Mouse (Mus musculus) heart, embryonic 12.5 days (tissue): ENCODE measurements around the gene Enpp4. TPM values are rescaled to one million over a fixed set of nuclear protein-coding genes. Genes with fewer than 3 reads are reported as not detected.

Source experiments
- ATAC-seq: fragments of 200-750 bp; cut with Nextera tagmentation; 2 replicates; pipeline ENCODE4 v1.8.0; 2017; ENCODE audit warnings: moderate TSS enrichment, moderate library complexity; ENCODE audit not compliant: insufficient number of reproducible peaks, low FRiP score
- H3K27ac ChIP-seq: fragments of 300-500 bp; sonication (generic); 2 replicates; pipeline ENCODE4 v1.5.1; 2016; ENCODE audit warnings: mild to moderate bottlenecking, moderate library complexity; ENCODE audit not compliant: poor library complexity, severe bottlenecking
- H3K27me3 ChIP-seq: fragments of 300-500 bp; sonication (generic); replicated peaks from 2 replicates; pipeline ENCODE4 v1.6.1; 2016; ENCODE audit warnings: mild to moderate bottlenecking, moderate library complexity
- H3K36me3 ChIP-seq: fragments of 300-500 bp; sonication (generic); 2 replicates; pipeline ENCODE4 v1.6.1; 2016; ENCODE audit warnings: mild to moderate bottlenecking, moderate library complexity
- H3K4me1 ChIP-seq: fragments of 300-500 bp; sonication (generic); replicated peaks from 2 replicates; pipeline ENCODE4 v1.6.1; 2016; ENCODE audit warnings: mild to moderate bottlenecking
- H3K4me2 ChIP-seq: fragments of 300-500 bp; sonication (generic); 2 replicates; pipeline ENCODE4 v1.6.1; 2016; ENCODE audit warnings: mild to moderate bottlenecking, moderate library complexity
- H3K4me3 ChIP-seq: fragments of 300-500 bp; sonication (generic); 2 replicates; pipeline ENCODE4 v1.5.1; 2016; ENCODE audit warnings: mild to moderate bottlenecking
- H3K9ac ChIP-seq: fragments of 300-500 bp; sonication (generic); 2 replicates; pipeline ENCODE4 v1.6.1; 2016; ENCODE audit warnings: mild to moderate bottlenecking, moderate library complexity
- H3K9me3 ChIP-seq: fragments of 300-500 bp; sonication (generic); replicated peaks from 2 replicates; pipeline ENCODE4 v1.6.1; 2016; ENCODE audit warnings: mild to moderate bottlenecking, moderate library complexity
- WGBS: fragments of 180-500 bp; shearing (Covaris S2); methylation state at CpG from one replicate; pipeline ENCODE4 v1.1.7; 2016; 5-methylcytosine and 5-hydroxymethylcytosine counted together
- polyA plus RNA-seq: library from polyadenylated mRNA; unstranded; fragments of >200 nt; fragmentation: Nextera tagmentation; extraction: Ambion mirVana; gene quantifications from 2 replicates; pipeline ENCODE4 v1.2.1, GENCODE M21; 2016

The Enpp4 gene
- polyA plus RNA-seq, 1 experiment from 2014 or later = 8.1 TPM

DNA sequence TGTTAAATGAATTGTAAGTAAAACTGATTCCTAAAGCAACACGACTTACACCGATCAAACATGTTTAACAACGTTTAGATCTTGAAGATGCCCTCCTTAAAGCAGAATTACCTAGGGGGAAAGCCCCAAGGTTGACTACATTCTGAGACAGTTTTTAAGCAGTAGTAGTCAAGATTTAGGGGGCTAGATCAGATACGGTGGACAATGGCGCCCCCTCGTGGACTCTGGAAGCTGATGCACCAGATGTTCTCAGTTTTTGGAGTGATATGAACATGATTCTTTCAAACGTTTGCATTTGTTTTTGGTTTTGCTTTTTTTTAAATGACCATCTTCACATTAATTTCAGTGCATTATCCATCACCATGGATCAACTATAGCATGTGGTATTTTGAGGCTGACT is 24.8 kb upstream of the Enpp4 start:
- no peak for ATAC-seq
- 12% methylated on average over 7 of the region's 7 CpGs for WGBS
- no peak overlapping the region for H3K4me3 ChIP-seq
- H3K9ac ChIP-seq = no peak overlapping the region
- H3K4me2 ChIP-seq = no peak overlapping the region
- no peaks in the 10 kb centered on the region for H3K36me3 ChIP-seq
- no peak overlapping the region for H3K27ac ChIP-seq
- H3K27me3 ChIP-seq = peaks cover 31% of the 10 kb centered on the region
- peaks cover 6% of the 10 kb centered on the region for H3K9me3 ChIP-seq
- H3K4me1 ChIP-seq = peaks cover 9% of the 10 kb centered on the region

DNA sequence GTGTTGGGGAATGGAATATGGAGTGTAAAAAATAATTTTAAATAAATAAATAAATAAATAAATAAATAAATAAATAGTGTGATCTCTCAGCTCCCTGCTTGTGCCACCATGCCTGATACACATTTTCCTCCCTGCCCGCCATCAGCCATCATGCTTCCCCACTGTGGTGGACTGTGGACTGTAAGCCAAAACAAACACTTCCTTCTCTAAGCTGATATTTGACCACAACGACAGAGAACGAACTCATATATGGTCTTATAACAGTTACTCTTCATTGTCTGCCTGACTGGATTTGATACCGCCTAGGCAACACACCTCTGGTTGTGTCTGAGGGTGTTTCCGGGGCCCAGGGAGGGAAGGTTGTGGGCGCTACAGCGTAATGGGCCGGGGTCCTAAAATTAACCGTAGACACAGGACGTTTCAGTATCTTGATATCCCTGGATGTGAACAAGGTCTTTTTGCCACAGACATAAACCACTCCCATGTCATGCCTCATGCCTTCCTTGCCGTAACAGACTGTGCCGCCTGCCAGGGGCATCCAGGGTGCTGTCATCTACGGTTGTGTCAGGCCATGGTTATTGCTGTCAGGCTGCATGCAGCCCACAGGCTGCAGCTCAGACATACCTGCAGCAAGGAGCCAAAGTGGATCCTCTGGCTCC is 23.6 kb upstream of the Enpp4 start:
- no peak overlapping the region for H3K9ac ChIP-seq
- no peak overlapping the region for H3K4me3 ChIP-seq
- H3K9me3 ChIP-seq = peaks cover 6% of the 10 kb centered on the region
- 73% methylated on average over 13 of the region's 13 CpGs for WGBS
- H3K4me1 ChIP-seq = 0 out of 2 replicates have a peak, but pooled peaks cover 5% of the 10 kb centered on the region
- peaks cover 20% of the 10 kb centered on the region for H3K27me3 ChIP-seq
- H3K4me2 ChIP-seq = no peak overlapping the region
- ATAC-seq = no peak
- H3K27ac ChIP-seq = no peak overlapping the region
- no peaks in the 10 kb centered on the region for H3K36me3 ChIP-seq

DNA sequence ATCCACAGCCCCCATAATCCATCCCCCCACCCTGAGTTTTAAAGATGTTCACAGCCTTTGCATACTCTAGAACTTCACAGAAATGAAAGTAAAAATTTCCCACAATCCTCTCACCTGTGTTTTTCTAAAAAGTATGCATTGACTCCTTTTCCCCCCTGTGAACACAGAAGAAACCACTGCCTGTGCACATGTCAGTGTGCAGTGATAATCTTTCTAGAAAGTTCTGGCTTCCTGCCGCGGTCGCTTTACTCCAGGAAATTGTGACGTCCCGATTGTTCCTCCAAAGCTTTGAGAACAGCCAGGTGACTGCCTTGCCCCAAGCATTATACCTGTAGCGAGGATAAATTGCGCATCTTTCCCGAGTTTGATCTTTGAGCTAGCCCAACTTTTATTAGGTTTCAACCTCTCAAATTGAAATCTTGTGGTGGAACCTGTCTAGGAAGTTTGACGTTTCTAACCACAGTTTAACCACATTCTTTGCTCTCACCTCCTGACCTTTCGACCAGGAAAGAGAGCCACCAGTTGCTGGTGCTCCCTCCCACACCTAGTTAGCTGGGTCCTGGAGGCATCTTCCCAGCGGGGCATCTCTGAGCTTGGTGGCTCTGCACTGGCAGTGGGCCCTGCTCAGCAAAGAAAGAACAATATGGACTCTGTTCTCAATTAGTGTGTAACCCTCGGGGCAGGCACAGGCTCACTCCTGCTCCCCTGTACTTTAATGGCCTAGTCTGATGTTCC is 15.9 kb upstream of the Enpp4 start:
- H3K4me1 ChIP-seq = no peaks in the 10 kb centered on the region
- H3K9ac ChIP-seq = no peak overlapping the region
- H3K36me3 ChIP-seq = no peaks in the 10 kb centered on the region
- no peaks in the 10 kb centered on the region for H3K27me3 ChIP-seq
- no peak overlapping the region for H3K4me2 ChIP-seq
- H3K4me3 ChIP-seq = no peak overlapping the region
- no peak for ATAC-seq
- H3K9me3 ChIP-seq = no peaks in the 10 kb centered on the region
- H3K27ac ChIP-seq = no peak overlapping the region
- WGBS = 74% methylated on average over 12 of the region's 12 CpGs

DNA sequence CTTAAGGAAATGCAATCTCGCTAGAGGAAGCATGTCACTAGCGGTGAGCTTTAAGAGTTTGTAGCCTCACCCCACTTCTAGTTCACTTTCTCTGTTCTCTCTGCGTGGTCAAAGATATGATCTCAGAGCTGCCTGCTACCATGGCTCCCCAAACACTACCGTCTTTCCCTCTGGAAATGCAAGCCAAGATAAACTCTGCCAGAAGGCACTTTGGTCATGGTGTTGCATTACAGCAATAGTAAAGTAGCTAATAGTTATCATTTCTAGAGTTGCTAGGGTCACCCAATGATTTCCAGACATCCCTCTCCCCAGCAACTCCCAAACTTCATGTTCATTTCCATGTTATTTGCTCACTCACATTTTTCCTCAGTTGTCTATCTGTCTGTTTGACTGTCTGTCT is 12.6 kb upstream of the Enpp4 start:
- no peak for ATAC-seq
- no peaks in the 10 kb centered on the region for H3K36me3 ChIP-seq
- H3K9ac ChIP-seq = no peak overlapping the region
- 67% methylated on average over 4 of the region's 4 CpGs for WGBS
- H3K27ac ChIP-seq = no peak overlapping the region
- no peak overlapping the region for H3K4me3 ChIP-seq
- no peaks in the 10 kb centered on the region for H3K4me1 ChIP-seq
- no peaks in the 10 kb centered on the region for H3K27me3 ChIP-seq
- no peak overlapping the region for H3K4me2 ChIP-seq
- no peaks in the 10 kb centered on the region for H3K9me3 ChIP-seq

DNA sequence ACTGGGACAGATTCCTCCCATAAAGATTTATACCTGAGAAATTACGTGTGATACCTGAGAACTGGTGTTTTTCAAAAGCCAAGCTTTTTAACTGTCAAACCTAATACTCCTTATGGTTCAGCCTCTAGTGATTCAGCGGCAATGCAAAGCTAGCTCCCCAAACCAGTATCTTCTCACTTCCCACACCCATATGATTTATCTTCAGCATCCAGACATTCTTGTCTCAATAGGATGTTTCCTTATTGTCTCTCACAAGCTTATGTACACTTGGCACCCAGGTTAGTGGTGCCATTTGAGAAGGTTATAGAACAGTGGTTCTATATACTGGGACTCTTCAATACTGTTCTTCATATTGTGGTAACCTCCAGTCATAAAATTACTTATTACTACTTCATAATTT is 12.1 kb upstream of the Enpp4 start:
- no peak for ATAC-seq
- H3K27ac ChIP-seq = no peak overlapping the region
- H3K4me1 ChIP-seq = no peaks in the 10 kb centered on the region
- H3K9ac ChIP-seq = no peak overlapping the region
- no peaks in the 10 kb centered on the region for H3K36me3 ChIP-seq
- no peaks in the 10 kb centered on the region for H3K27me3 ChIP-seq
- H3K4me2 ChIP-seq = no peak overlapping the region
- WGBS = 69% methylated on average over 2 of the region's 2 CpGs
- no peaks in the 10 kb centered on the region for H3K9me3 ChIP-seq
- no peak overlapping the region for H3K4me3 ChIP-seq

DNA sequence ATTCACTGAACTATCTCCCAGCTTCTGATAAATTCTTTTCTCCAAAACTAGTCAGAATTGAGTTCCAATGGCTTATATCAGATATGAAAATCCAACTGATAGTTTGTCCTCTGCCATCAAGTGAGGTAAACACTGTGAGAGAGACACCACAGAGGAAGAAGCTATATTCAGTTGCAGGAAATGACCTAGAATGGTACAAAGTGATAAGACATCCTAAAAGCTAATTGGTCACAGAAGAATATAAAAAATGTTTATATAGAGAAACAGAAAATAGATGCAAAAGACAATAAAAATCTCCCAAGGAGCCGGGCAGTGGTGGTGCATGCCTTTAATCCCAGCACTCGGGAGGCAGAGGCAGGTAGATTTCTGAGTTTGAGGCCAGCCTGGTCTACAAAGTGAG is 11.0 kb upstream of the Enpp4 start:
- ATAC-seq = no peak
- no peaks in the 10 kb centered on the region for H3K4me1 ChIP-seq
- no peaks in the 10 kb centered on the region for H3K36me3 ChIP-seq
- no peak overlapping the region for H3K4me3 ChIP-seq
- no peak overlapping the region for H3K4me2 ChIP-seq
- no peaks in the 10 kb centered on the region for H3K27me3 ChIP-seq
- H3K9ac ChIP-seq = no peak overlapping the region
- H3K9me3 ChIP-seq = no peaks in the 10 kb centered on the region
- no peak overlapping the region for H3K27ac ChIP-seq
- WGBS = 71% methylated on average over 2 of the region's 2 CpGs

DNA sequence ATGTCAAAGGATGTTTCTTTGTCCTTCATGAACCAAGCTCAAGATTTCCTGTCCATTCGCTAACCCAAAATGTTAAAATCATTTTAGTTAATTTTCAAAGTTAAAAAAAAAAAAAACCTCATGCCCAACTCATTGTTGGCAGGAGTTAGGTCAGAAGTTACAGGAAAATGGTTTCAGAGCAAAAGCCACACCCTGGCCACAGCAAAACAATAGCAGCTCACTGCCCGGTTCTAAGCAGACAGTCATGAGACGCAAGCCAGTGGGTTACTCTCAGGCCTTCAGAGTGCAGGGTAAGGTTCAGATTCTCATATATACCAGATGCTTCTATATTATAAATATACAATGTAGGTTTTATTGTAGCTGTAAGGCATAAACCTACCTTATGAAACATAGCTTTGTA is 2.7 kb upstream of the Enpp4 start:
- Histone ChIP-seq H3K9ac (no peak overlapping the region), H3K9me3 (no peaks in the 10 kb centered on the region), H3K36me3 (no peaks in the 10 kb centered on the region), H3K27ac (no peak overlapping the region), H3K4me2 (no peak overlapping the region), H3K27me3 (no peaks in the 10 kb centered on the region), H3K4me1 (0 out of 2 replicates have a peak, but pooled peaks cover 3% of the 10 kb centered on the region), H3K4me3 (no peak overlapping the region)
- WGBS = 64% methylated on average over 3 of the region's 3 CpGs
- no peak for ATAC-seq

DNA sequence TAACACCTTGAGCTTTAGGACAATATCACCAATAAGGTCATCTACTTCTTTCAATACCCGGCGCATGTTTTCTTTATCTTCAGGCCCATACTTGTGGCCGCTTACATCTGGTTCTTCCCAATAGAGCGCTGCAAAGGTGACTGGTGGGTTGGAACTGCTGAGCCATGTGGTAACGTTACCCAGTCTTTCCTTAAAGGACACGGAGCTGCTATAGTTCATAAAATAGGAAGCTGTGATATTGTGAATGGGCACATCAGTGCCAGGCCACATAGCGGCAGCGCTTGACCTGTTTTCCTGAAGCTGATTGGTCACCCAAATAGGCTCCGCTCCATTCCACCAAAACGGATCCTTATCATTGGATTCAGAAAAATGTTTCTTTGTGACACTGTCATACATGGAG is 3.6 kb downstream of the Enpp4 start:
- no peak overlapping the region for H3K4me3 ChIP-seq
- H3K9ac ChIP-seq = no peak overlapping the region
- no peak for ATAC-seq
- 0 out of 2 replicates have a peak, but pooled peaks cover 4% of the 10 kb centered on the region for H3K36me3 ChIP-seq
- no peak overlapping the region for H3K4me2 ChIP-seq
- H3K27ac ChIP-seq = no peak overlapping the region
- H3K4me1 ChIP-seq = 0 out of 2 replicates have a peak, but pooled peaks cover 3% of the 10 kb centered on the region
- no peaks in the 10 kb centered on the region for H3K9me3 ChIP-seq
- no peaks in the 10 kb centered on the region for H3K27me3 ChIP-seq
- 86% methylated on average over 10 of the region's 10 CpGs for WGBS

DNA sequence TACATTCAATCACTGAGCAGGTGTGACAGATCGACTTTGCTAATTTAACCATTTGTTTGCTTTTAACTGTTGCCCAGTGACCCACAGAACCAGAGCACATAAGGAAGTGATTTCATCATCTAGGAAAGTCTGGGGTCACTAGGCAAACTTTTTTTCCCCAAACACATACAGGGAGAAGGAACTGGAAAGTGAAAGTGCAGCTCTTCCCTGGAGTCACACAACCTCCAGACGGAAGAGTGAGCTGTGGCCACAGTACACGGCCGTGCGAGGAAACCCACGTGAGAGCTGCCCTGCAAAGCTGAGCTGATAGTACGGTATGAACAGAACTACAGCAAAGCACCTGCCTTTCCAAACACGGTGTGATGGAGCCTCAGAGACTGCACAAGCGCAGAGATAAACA is 4.7 kb downstream of the Enpp4 start:
- ATAC-seq = no peak
- Histone ChIP-seq H3K4me1 (0 out of 2 replicates have a peak, but pooled peaks cover 3% of the 10 kb centered on the region), H3K36me3 (0 out of 2 replicates have a peak, but pooled peaks cover 4% of the 10 kb centered on the region), H3K9me3 (no peaks in the 10 kb centered on the region), H3K4me3 (no peak overlapping the region), H3K9ac (no peak overlapping the region), H3K27ac (no peak overlapping the region), H3K4me2 (no peak overlapping the region), H3K27me3 (no peaks in the 10 kb centered on the region)
- WGBS = 74% methylated on average over 9 of the region's 9 CpGs

DNA sequence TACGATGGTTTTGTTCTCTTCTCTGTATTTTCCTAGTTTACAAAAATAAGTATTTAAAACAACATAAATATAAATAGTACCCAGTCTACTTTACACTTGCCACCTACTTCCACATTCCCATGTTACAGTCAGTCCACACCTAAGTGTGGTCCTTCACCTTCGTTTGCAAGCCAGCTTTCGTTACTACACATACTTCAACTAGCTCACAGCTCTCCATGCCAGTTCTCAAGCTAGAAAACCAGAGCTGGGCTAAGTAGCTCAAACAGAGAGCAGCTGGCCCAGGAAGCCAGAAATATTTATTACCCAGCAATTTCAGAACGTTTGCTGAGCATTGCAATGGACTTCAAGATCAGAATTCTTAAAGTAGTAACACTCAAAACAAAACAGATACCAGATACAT is 5.1 kb downstream of the Enpp4 start:
- Histone ChIP-seq H3K9me3 (no peaks in the 10 kb centered on the region), H3K4me2 (no peak overlapping the region), H3K4me1 (0 out of 2 replicates have a peak, but pooled peaks cover 3% of the 10 kb centered on the region), H3K4me3 (no peak overlapping the region), H3K36me3 (0 out of 2 replicates have a peak, but pooled peaks cover 4% of the 10 kb centered on the region), H3K27ac (no peak overlapping the region), H3K9ac (no peak overlapping the region), H3K27me3 (no peaks in the 10 kb centered on the region)
- ATAC-seq = no peak
- 72% methylated on average over 4 of the region's 4 CpGs for WGBS

DNA sequence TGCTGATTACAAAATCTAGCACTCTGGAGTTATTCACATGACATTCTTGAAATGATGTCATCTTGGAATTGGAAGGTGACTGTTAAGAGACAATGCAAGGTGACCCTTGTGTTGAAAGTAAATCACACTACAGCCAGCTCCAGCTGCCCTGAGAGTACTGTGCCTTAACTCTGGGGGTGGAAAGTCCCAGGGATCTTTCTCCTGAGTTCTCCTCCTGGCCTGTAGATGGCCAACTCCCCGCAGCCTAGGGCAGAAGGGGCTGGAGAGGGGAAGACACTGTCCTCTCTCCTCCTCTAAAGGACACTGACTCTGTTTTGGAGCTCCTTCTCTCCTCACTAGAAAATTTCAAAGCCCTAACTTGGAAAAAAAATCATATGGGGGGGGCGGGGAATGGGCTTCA is 14.1 kb downstream of the Enpp4 start:
- Histone ChIP-seq H3K4me3 (no peak overlapping the region), H3K9ac (no peak overlapping the region), H3K9me3 (no peaks in the 10 kb centered on the region), H3K27me3 (peaks cover 3% of the 10 kb centered on the region; the same call in 1 of the 2 replicates), H3K4me2 (no peak overlapping the region), H3K36me3 (no peaks in the 10 kb centered on the region), H3K27ac (no peak overlapping the region), H3K4me1 (no peaks in the 10 kb centered on the region)
- 35% methylated on average over 2 of the region's 2 CpGs for WGBS
- ATAC-seq = no peak
